Mouse (Mus musculus): ENCODE results near the gene Ube2o. TPM values are rescaled to one million over a fixed set of nuclear protein-coding genes. Genes with fewer than 3 reads are reported as not detected.

The Ube2o gene
- polyA plus RNA-seq, 1 experiment from 2014 or later = 9.8 TPM

DNA sequence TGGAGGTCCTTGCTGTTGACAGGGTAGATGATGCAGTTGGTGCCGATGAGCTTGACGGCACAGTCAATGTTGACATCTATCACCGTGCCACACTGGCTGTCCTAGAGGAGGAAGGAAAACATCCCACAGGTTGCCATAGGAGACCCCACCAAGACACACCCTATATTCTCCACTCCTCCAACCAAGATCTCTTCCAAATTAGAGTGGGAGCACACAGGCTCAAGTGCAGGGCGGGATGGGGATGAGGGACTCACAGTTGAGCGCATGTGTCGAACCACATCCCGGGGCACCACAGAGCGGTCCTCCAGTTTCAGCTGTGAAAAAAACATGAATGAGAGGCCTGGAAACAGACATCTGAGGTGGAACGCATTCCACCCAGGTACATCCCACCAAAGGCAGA, 32.5 kb downstream of the Ube2o start:
- Histone ChIP-seq H3K4me2 (ENCODE audit: low read length) (no peak overlapping the region), H3K4me3 (ENCODE audit: low read depth, low read length) (no peak overlapping the region), H3K27me3 (replicated peaks; ENCODE audit: control insufficient read depth, insufficient read depth, low read length) (no peaks in the 10 kb centered on the region), H3K27ac (ENCODE audit: low read depth) (no peak overlapping the region), H3K9ac (ENCODE audit: low read length) (no peak overlapping the region), H3K4me1 (replicated peaks; ENCODE audit: control insufficient read depth, insufficient read depth, low read length) (peaks cover 19% of the 10 kb centered on the region), H3K9me3 (ENCODE audit: control insufficient read depth, low read length) (no peaks in the 10 kb centered on the region), H3K36me3 (ENCODE audit: control insufficient read depth, insufficient read depth, low read length) (peaks cover 33% of the 10 kb centered on the region)
- WGBS = 95% methylated on average over 9 of the region's 9 CpGs
- ATAC-seq (replicated peaks; ENCODE audit: low FRiP score, low TSS enrichment, low read depth) = no peak
- DNase-seq (ENCODE audit: low spot score) = no peak

DNA sequence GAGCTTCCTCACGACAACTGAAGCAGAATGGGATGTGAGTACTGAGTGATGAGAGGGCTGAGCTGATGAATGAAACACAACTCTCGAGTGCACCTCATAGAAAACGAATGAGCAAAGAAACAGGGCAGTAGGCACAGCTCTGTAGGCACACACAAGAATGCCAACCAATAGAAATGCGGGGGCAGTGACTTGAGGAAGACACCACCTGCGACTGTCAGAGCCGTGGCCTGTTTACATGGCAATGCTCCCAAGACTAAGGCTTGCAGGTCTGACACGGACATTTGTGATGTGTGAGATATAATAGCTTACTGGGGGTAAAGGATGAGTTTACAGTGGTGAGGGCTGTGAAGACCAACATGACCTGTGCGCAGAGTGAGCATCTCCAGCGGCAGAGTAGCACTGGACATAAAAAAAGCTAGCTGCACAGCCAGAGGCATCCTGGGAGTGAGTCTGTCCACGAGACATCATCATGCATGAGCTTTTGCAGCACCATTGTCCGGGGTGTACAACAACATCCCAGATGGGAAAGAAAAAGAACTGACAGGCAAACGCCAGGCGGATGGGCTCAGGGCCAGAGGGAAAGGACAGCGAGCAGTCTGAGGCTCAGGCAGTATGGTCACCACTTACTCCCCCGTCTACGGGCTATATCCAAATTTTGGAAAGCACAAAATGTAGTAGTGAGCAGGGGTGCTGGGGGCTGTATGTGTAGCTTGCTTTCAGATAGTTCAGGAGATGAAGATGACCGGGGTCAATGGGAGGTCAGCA, 33.8 kb downstream of the Ube2o start:
- Histone ChIP-seq H3K4me2 (ENCODE audit: low read length) (no peak overlapping the region), H3K36me3 (ENCODE audit: control insufficient read depth, insufficient read depth, low read length) (peaks cover 45% of the 10 kb centered on the region)

DNA sequence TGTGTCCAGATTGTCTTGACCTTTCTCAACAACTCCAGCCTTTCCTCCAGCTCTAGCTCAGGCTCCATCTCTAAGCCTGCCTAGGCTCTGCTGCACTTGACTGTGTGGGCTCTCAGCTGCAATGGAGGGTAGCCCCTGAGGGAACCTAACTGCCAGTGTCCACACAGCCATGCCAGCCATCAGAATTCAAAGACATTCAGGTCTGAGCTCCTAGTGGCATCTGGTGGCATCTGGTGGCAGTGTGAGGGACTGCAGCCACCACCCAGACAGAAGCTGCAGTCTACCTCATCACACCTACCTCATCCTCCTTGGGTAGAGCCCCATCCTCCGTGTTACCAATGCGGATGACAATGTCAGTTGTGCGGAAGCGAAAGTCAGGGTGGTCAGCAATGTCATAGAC, 38.1 kb downstream of the Ube2o start:
- Histone ChIP-seq H3K9ac (ENCODE audit: low read length) (no peak overlapping the region), H3K4me2 (ENCODE audit: low read length) (no peak overlapping the region), H3K27ac (ENCODE audit: low read depth) (no peak overlapping the region), H3K9me3 (ENCODE audit: control insufficient read depth, low read length) (no peaks in the 10 kb centered on the region), H3K4me1 (replicated peaks; ENCODE audit: control insufficient read depth, insufficient read depth, low read length) (no peaks in the 10 kb centered on the region), H3K4me3 (ENCODE audit: low read depth, low read length) (no peak overlapping the region), H3K27me3 (replicated peaks; ENCODE audit: control insufficient read depth, insufficient read depth, low read length) (no peaks in the 10 kb centered on the region), H3K36me3 (ENCODE audit: control insufficient read depth, insufficient read depth, low read length) (peaks cover 86% of the 10 kb centered on the region)
- no peak for ATAC-seq (replicated peaks; ENCODE audit: low FRiP score, low TSS enrichment, low read depth)
- DNase-seq (ENCODE audit: low spot score) = no peak
- WGBS = 82% methylated on average over 4 of the region's 4 CpGs

More for the DNA sequence above, 33.8 kb downstream of the Ube2o start:
- DNase-seq (ENCODE audit: low spot score) (no peak), ATAC-seq (replicated peaks; ENCODE audit: low FRiP score, low TSS enrichment, low read depth) (no peak)
- H3K4me1 ChIP-seq (replicated peaks; ENCODE audit: control insufficient read depth, insufficient read depth, low read length) = peaks cover 19% of the 10 kb centered on the region
- H3K9ac ChIP-seq (ENCODE audit: low read length) = no peak overlapping the region
- no peak overlapping the region for H3K4me3 ChIP-seq (ENCODE audit: low read depth, low read length)
- no peaks in the 10 kb centered on the region for H3K9me3 ChIP-seq (ENCODE audit: control insufficient read depth, low read length)
- 81% methylated on average over 17 of the region's 17 CpGs for WGBS
- H3K27me3 ChIP-seq (replicated peaks; ENCODE audit: control insufficient read depth, insufficient read depth, low read length) = no peaks in the 10 kb centered on the region
- no peak overlapping the region for H3K27ac ChIP-seq (ENCODE audit: low read depth)

DNA sequence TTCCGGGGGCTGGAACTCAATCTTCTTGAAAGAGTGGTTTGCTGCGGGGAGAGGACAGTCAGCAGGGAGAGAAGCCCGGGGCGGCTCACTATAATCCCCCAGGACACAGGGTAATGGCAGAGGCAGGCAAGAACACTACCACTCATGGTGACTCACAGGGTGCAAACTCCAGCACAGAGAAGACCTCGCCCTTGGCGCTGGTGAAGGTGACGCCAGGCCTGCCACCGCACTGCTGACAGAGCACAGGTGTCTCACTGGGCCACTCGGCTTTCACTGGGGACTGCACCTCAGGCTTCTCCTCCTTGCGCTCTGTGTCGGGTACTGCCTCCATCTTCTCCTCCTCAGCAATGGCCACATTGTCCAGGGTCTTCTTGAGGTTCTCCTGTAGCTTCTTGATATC, 40.1 kb downstream of the Ube2o start:
- DNase-seq (ENCODE audit: low spot score) = no peak
- H3K9ac ChIP-seq (ENCODE audit: low read length) = no peak overlapping the region
- H3K27ac ChIP-seq (ENCODE audit: low read depth) = no peak overlapping the region
- H3K4me2 ChIP-seq (ENCODE audit: low read length) = no peak overlapping the region
- H3K4me3 ChIP-seq (ENCODE audit: low read depth, low read length) = no peak overlapping the region
- no peaks in the 10 kb centered on the region for H3K4me1 ChIP-seq (replicated peaks; ENCODE audit: control insufficient read depth, insufficient read depth, low read length)
- H3K36me3 ChIP-seq (ENCODE audit: control insufficient read depth, insufficient read depth, low read length) = peaks cover 78% of the 10 kb centered on the region
- ATAC-seq (replicated peaks; ENCODE audit: low FRiP score, low TSS enrichment, low read depth) = no peak
- WGBS = 96% methylated on average over 11 of the region's 11 CpGs
- no peaks in the 10 kb centered on the region for H3K27me3 ChIP-seq (replicated peaks; ENCODE audit: control insufficient read depth, insufficient read depth, low read length)
- H3K9me3 ChIP-seq (ENCODE audit: control insufficient read depth, low read length) = no peaks in the 10 kb centered on the region

DNA sequence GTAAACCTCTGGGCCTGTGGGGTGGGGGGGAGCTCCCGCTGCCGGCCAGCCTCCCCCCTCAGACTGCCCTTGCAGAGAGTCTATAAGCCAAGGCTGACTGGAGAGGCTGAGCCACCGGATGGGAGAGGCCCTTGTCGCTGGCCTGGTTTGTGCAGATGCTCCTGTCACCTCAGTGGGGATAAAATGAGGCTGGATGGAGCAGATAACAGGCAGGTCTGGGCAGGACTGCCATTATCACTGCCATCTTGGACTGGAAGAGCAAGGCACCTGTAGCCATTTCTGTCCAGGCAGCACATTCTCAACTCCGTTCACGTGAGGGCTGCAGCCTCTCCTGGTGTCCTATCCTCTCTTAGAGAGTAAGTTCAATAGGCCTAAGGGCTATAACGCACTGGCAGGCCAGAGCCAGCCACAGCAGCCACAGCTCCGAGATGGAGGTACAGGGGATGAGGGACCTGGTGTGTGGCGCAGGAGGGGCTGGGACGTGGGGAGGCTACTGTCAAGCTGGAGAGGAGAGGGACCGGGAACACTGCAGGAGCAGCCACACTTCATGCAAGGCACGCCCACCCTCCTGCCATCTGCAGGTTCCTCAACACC, 43.0 kb downstream of the Ube2o start:
- Histone ChIP-seq H3K4me3 (ENCODE audit: low read depth, low read length) (no peak overlapping the region), H3K9me3 (ENCODE audit: control insufficient read depth, low read length) (no peaks in the 10 kb centered on the region), H3K27me3 (replicated peaks; ENCODE audit: control insufficient read depth, insufficient read depth, low read length) (peaks cover 9% of the 10 kb centered on the region), H3K9ac (ENCODE audit: low read length) (no peak overlapping the region), H3K4me1 (replicated peaks; ENCODE audit: control insufficient read depth, insufficient read depth, low read length) (peaks cover 4% of the 10 kb centered on the region; the same call in 1 of the 2 replicates), H3K4me2 (ENCODE audit: low read length) (no peak overlapping the region), H3K27ac (ENCODE audit: low read depth) (no peak overlapping the region), H3K36me3 (ENCODE audit: control insufficient read depth, insufficient read depth, low read length) (peaks cover 49% of the 10 kb centered on the region)
- WGBS = 88% methylated on average over 12 of the region's 12 CpGs
- DNase-seq (ENCODE audit: low spot score) = no peak
- ATAC-seq (replicated peaks; ENCODE audit: low FRiP score, low TSS enrichment, low read depth) = no peak

DNA sequence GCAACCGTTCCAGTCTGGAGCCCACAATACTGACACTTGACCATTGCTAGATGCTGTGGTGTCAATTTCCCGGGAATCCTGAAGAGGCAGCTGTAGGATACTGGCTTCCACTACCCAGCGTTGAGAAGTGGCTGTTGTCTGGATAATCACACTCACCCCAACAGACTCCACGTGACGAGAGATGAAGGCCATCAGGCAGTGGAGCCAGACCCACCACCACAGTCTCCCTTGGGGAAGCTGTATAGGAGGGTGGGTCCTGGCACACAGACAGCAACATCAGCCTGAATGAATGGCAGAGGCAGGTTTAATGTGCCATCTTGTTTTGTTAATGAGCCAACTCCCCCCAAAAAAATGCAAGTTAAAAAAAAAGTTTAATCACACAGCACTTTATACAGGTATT, 43.9 kb downstream of the Ube2o start:
- H3K4me2 ChIP-seq (ENCODE audit: low read length) = no peak overlapping the region
- no peak for ATAC-seq (replicated peaks; ENCODE audit: low FRiP score, low TSS enrichment, low read depth)
- WGBS = 69% methylated on average over 5 of the region's 5 CpGs
- no peak overlapping the region for H3K4me3 ChIP-seq (ENCODE audit: low read depth, low read length)
- H3K27me3 ChIP-seq (replicated peaks; ENCODE audit: control insufficient read depth, insufficient read depth, low read length) = peaks cover 17% of the 10 kb centered on the region
- H3K27ac ChIP-seq (ENCODE audit: low read depth) = no peak overlapping the region
- H3K9me3 ChIP-seq (ENCODE audit: control insufficient read depth, low read length) = no peaks in the 10 kb centered on the region
- no peak overlapping the region for H3K9ac ChIP-seq (ENCODE audit: low read length)
- peaks cover 42% of the 10 kb centered on the region for H3K36me3 ChIP-seq (ENCODE audit: control insufficient read depth, insufficient read depth, low read length)
- DNase-seq (ENCODE audit: low spot score) = no peak
- peaks cover 6% of the 10 kb centered on the region for H3K4me1 ChIP-seq (replicated peaks; ENCODE audit: control insufficient read depth, insufficient read depth, low read length)

DNA sequence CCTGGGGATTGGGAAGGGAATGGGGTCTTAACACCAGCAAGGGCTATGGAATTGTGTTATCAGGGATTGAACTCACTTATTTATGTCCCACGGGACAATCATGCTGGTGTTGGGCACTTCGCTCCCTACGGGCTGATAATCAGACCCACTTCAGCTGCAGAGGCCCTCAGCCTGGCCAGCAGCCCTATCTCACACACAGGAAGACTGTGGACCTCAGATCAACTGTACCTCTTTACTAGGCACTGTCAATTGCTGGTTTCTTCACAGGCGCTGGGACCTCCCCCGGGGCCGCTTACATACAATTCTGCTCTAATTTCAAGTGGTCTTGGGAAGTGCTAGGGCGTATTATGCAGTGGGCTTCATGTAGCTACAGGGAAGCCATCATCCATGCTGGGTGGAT, 44.6 kb downstream of the Ube2o start:
- WGBS = 93% methylated on average over 7 of the region's 7 CpGs
- Histone ChIP-seq H3K9me3 (ENCODE audit: control insufficient read depth, low read length) (no peaks in the 10 kb centered on the region), H3K9ac (ENCODE audit: low read length) (no peak overlapping the region), H3K27me3 (replicated peaks; ENCODE audit: control insufficient read depth, insufficient read depth, low read length) (peaks cover 24% of the 10 kb centered on the region), H3K4me1 (replicated peaks; ENCODE audit: control insufficient read depth, insufficient read depth, low read length) (peaks cover 13% of the 10 kb centered on the region), H3K4me3 (ENCODE audit: low read depth, low read length) (no peak overlapping the region), H3K4me2 (ENCODE audit: low read length) (no peak overlapping the region), H3K36me3 (ENCODE audit: control insufficient read depth, insufficient read depth, low read length) (peaks cover 35% of the 10 kb centered on the region), H3K27ac (ENCODE audit: low read depth) (no peak overlapping the region)
- DNase-seq (ENCODE audit: low spot score) = no peak
- ATAC-seq (replicated peaks; ENCODE audit: low FRiP score, low TSS enrichment, low read depth) = no peak

DNA sequence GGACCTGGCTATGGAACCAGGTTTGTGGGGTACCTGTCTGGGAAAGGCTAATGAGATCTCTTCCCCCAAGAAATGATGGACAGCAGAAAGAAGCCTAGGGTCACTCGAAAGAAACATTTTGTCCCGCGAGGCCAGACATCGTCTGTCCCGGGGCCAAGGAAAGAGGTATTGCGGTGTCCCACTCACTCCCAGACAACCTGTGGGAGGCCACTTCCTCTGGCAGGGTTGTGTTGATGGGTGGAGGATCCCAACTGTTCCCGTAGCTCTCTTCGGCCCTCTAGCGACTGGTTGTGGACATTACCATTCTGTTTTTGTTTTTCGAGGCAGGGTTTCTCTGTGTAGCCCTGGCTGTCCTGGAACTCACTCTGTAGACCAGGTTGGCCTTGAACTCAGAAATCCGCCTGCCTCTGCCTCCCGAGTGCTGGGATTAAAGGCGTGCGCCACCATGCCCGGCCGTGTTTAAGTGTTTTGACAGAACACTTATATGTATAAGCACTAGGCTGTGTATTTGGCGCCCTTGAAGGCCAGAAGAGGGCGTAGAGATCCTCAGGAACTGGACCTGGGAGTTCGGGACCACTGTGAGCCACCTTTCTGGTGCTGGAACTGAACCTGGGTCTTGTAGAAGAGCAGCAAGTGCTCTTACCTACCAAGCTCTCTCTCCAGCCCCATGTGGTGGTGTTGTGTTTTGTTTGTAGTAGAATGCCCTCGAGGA, 46.9 kb downstream of the Ube2o start:
- Histone ChIP-seq H3K27me3 (replicated peaks; ENCODE audit: control insufficient read depth, insufficient read depth, low read length) (peaks cover 45% of the 10 kb centered on the region), H3K4me1 (replicated peaks; ENCODE audit: control insufficient read depth, insufficient read depth, low read length) (peaks cover 23% of the 10 kb centered on the region), H3K4me3 (ENCODE audit: low read depth, low read length) (peak overlapping the region; percentile 49), H3K27ac (ENCODE audit: low read depth) (no peak overlapping the region), H3K9me3 (ENCODE audit: control insufficient read depth, low read length) (no peaks in the 10 kb centered on the region), H3K36me3 (ENCODE audit: control insufficient read depth, insufficient read depth, low read length) (peaks cover 11% of the 10 kb centered on the region), H3K4me2 (ENCODE audit: low read length) (peak overlapping the region; percentile 98), H3K9ac (ENCODE audit: low read length) (no peak overlapping the region)
- ATAC-seq (replicated peaks; ENCODE audit: low FRiP score, low TSS enrichment, low read depth) (peak; percentile 64), DNase-seq (ENCODE audit: low spot score) (peak; percentile 91)
- WGBS = 17% methylated on average over 20 of the region's 20 CpGs

Measured in intestine, embryonic 14.5 days (tissue).